Mouse (Mus musculus): ENCODE measurements around the gene Rbfox1.

The Rbfox1 gene

GRCm38 (mm10) chr16:7149106-7149899 lies 1264.1 kb downstream of the Rbfox1 start:
- DNase-seq (ENCODE audit: low spot score), result no peak

- no peak for DNase-seq (ENCODE audit: low spot score)
Measured at GRCm38 (mm10) chr16:7150201-7150791, 1265.1 kb downstream of the Rbfox1 start.

- no peak for DNase-seq (ENCODE audit: low spot score)
Measured at GRCm38 (mm10) chr16:7152401-7152800, 1267.2 kb downstream of the Rbfox1 start.

GRCm38 (mm10) chr16:7154671-7155070 lies 1269.5 kb downstream of the Rbfox1 start:
- DNase-seq (ENCODE audit: low spot score), result no peak

- no peak for DNase-seq (ENCODE audit: low spot score)
Measured at GRCm38 (mm10) chr16:7158856-7159826, 1274.0 kb downstream of the Rbfox1 start.

GRCm38 (mm10) chr16:7159827-7160217 lies 1274.7 kb downstream of the Rbfox1 start:
- DNase-seq (ENCODE audit: low spot score), result no peak

- no peak for DNase-seq (ENCODE audit: low spot score)
Measured at GRCm38 (mm10) chr16:7162168-7162567, 1277.0 kb downstream of the Rbfox1 start.

- DNase-seq (ENCODE audit: low spot score), result no peak
Measured at GRCm38 (mm10) chr16:7163688-7164087, 1278.5 kb downstream of the Rbfox1 start.

- DNase-seq (ENCODE audit: low spot score), result no peak
Measured at GRCm38 (mm10) chr16:7164153-7164737, 1279.1 kb downstream of the Rbfox1 start.

GRCm38 (mm10) chr16:7175960-7176359 lies 1290.8 kb downstream of the Rbfox1 start:
- no peak for DNase-seq (ENCODE audit: low spot score)

GRCm38 (mm10) chr16:7187788-7188187 lies 1302.6 kb downstream of the Rbfox1 start:
- no peak for DNase-seq (ENCODE audit: low spot score)

- DNase-seq (ENCODE audit: low spot score), result no peak
Measured at GRCm38 (mm10) chr16:7193535-7193934, 1308.4 kb downstream of the Rbfox1 start.

GRCm38 (mm10) chr16:7197953-7198352 lies 1312.8 kb downstream of the Rbfox1 start:
- no peak for DNase-seq (ENCODE audit: low spot score)

GRCm38 (mm10) chr16:7200239-7200638 lies 1315.1 kb downstream of the Rbfox1 start:
- no peak for DNase-seq (ENCODE audit: low spot score)

GRCm38 (mm10) chr16:7201816-7202215 lies 1316.7 kb downstream of the Rbfox1 start:
- no peak for DNase-seq (ENCODE audit: low spot score)

GRCm38 (mm10) chr16:7206116-7206900 lies 1321.2 kb downstream of the Rbfox1 start:
- no peak for DNase-seq (ENCODE audit: low spot score)

- DNase-seq (ENCODE audit: low spot score), result no peak
Measured at GRCm38 (mm10) chr16:7207599-7207998, 1322.4 kb downstream of the Rbfox1 start.

GRCm38 (mm10) chr16:7212756-7213155 lies 1327.6 kb downstream of the Rbfox1 start:
- no peak for DNase-seq (ENCODE audit: low spot score)

- no peak for DNase-seq (ENCODE audit: low spot score)
Measured at GRCm38 (mm10) chr16:7223265-7223664, 1338.1 kb downstream of the Rbfox1 start.

- no peak for DNase-seq (ENCODE audit: low spot score)
Measured at GRCm38 (mm10) chr16:7226000-7226399, 1340.8 kb downstream of the Rbfox1 start.

- no peak for DNase-seq (ENCODE audit: low spot score)
Measured at GRCm38 (mm10) chr16:7228246-7228645, 1343.1 kb downstream of the Rbfox1 start.

All from urinary bladder, postnatal 25 days (tissue).